Comparison of ENCODE assay signal across 9 mouse cellular contexts in genomic region chr3:40685855-40686515, GRCm38 (mm10). TPM values are rescaled to one million over a fixed set of nuclear protein-coding genes. Genes with fewer than 3 reads are reported as not detected.
DNase-seq lines count a peak whose midpoint lies in the region; ATAC-seq and TF ChIP-seq lines count a peak whose summit lies in the region.
"Had no signal": no experiment of that assay in that cellular context is flagged by ENCODE, and none has a peak within 500 bp of the region (broad histone marks: within the 10 kb centered on the region; RNA-seq: fewer than 3 reads in every experiment).

No protein-coding gene starts in this region.

- DNase-seq in Patski (ENCODE audit: low read depth, low spot score) = peak; percentile 63
- peak; percentile 74 for DNase-seq in midbrain, embryonic 10.5 days (ENCODE audit: low spot score)
- DNase-seq in urinary bladder, postnatal 14 days (ENCODE audit: low spot score) = no peak
- DNase-seq in layer of hippocampus, postnatal 14 days (ENCODE audit: low spot score in 2 of 2) = no peak
- no peak for DNase-seq in layer of hippocampus, adult 11-12 months (ENCODE audit: low spot score)

- no peak overlapping the region for H3K9ac ChIP-seq in intestine, embryonic 16.5 days (ENCODE audit: low read depth, low read length)
- no peak overlapping the region for H3K9ac ChIP-seq in intestine, postnatal 0 days (ENCODE audit: low read depth, low read length)
- H3K9ac ChIP-seq in forebrain, embryonic 15.5 days (replicated peaks) = no peak overlapping the region

- POLR2A ChIA-PET in Patski (lab: Charles Lee) = interaction anchor here (1.7 kb wide), 1 partner anchor 9 kb away, joined by 4 read pairs; no protein-coding TSS in a partner anchor

- H3K9me3 ChIP-seq in intestine, embryonic 16.5 days (ENCODE audit: control insufficient read depth, low read length) = no peaks in the 10 kb centered on the region
- no peaks in the 10 kb centered on the region for H3K9me3 ChIP-seq in intestine, postnatal 0 days (ENCODE audit: control insufficient read depth)
- H3K9me3 ChIP-seq in forebrain, embryonic 15.5 days = no peaks in the 10 kb centered on the region
- no peaks in the 10 kb centered on the region for H3K9me3 ChIP-seq in midbrain, embryonic 10.5 days (replicated peaks)

- in situ Hi-C loops in Patski (cut with MboI; ENCODE audit: low pct_unique_long_range_greater_than_20kb) = no loop called here

- H3K4me1 ChIP-seq in intestine, embryonic 16.5 days (ENCODE audit: control insufficient read depth, insufficient read depth, low read length) = peaks cover 6% of the 10 kb centered on the region; the same call in 1 of the 2 replicates
- no peaks in the 10 kb centered on the region; the same call in 1 of the 2 replicates for H3K4me1 ChIP-seq in intestine, postnatal 0 days (replicated peaks; ENCODE audit: control insufficient read depth, insufficient read depth, low read length)
- H3K4me1 ChIP-seq in forebrain, embryonic 15.5 days = peaks cover 29% of the 10 kb centered on the region
- H3K4me1 ChIP-seq in midbrain, embryonic 10.5 days = peaks cover 54% of the 10 kb centered on the region

- H3K36me3 ChIP-seq in intestine, embryonic 16.5 days (ENCODE audit: control insufficient read depth, insufficient read depth, low read length) = no peaks in the 10 kb centered on the region
- H3K36me3 ChIP-seq in intestine, postnatal 0 days (ENCODE audit: control insufficient read depth, insufficient read depth) = no peaks in the 10 kb centered on the region
- H3K36me3 ChIP-seq in forebrain, embryonic 15.5 days = no peaks in the 10 kb centered on the region
- H3K36me3 ChIP-seq in midbrain, embryonic 10.5 days = peaks cover 16% of the 10 kb centered on the region

- H3K4me2 ChIP-seq in intestine, embryonic 16.5 days (ENCODE audit: low read depth, low read length) = no peak overlapping the region
- H3K4me2 ChIP-seq in intestine, postnatal 0 days (replicated peaks; ENCODE audit: low read depth) = no peak overlapping the region
- no peak overlapping the region for H3K4me2 ChIP-seq in forebrain, embryonic 15.5 days (replicated peaks)

- no peaks in the 10 kb centered on the region for H3K27me3 ChIP-seq in intestine, embryonic 16.5 days (replicated peaks; ENCODE audit: control insufficient read depth, insufficient read depth, low read length)
- no peaks in the 10 kb centered on the region for H3K27me3 ChIP-seq in intestine, postnatal 0 days (replicated peaks; ENCODE audit: control insufficient read depth, insufficient read depth, low read length)
- H3K27me3 ChIP-seq in Patski = no peaks in the 10 kb centered on the region
- no peaks in the 10 kb centered on the region for H3K27me3 ChIP-seq in forebrain, embryonic 15.5 days
- no peaks in the 10 kb centered on the region for H3K27me3 ChIP-seq in midbrain, embryonic 10.5 days (ENCODE audit: low read depth, poor library complexity, severe bottlenecking)

- no peak overlapping the region for H3K4me3 ChIP-seq in intestine, embryonic 16.5 days (ENCODE audit: low read length)
- H3K4me3 ChIP-seq in intestine, postnatal 0 days (ENCODE audit: low read depth, low read length) = no peak overlapping the region
- no peak overlapping the region for H3K4me3 ChIP-seq in forebrain, embryonic 15.5 days
- H3K4me3 ChIP-seq in midbrain, embryonic 10.5 days = 0 out of 2 replicates have a peak overlapping the region, but pooled peaks have one; percentile 11
- H3K4me3 ChIP-seq: erythroblast, embryonic 14.5 days had no signal

- WGBS in intestine, embryonic 16.5 days = 15% methylated on average over 3 of the region's 3 CpGs
- WGBS in intestine, postnatal 0 days = 12% methylated on average over 3 of the region's 3 CpGs
- WGBS in forebrain, embryonic 15.5 days = 7% methylated on average over 3 of the region's 3 CpGs
- 4% methylated on average over 3 of the region's 3 CpGs for WGBS in midbrain, embryonic 10.5 days

- no peak for TF ChIP-seq CTCF in intestine, postnatal 0 days (IDR thresholded peaks at IDR 0.05; ENCODE audit: low read depth)
- TF ChIP-seq CTCF in Patski (IDR thresholded peaks at IDR 0.05) = no peak

- ATAC-seq in intestine, embryonic 16.5 days = peak; percentile 63; the same call in 1 of the 2 replicates
- no peak for ATAC-seq in intestine, postnatal 0 days
- ATAC-seq in Patski = no peak
- peak; percentile 57 for ATAC-seq in forebrain, embryonic 15.5 days (replicated peaks)

- no peak overlapping the region for H3K27ac ChIP-seq in intestine, embryonic 16.5 days (ENCODE audit: low read length)
- H3K27ac ChIP-seq in intestine, postnatal 0 days (ENCODE audit: low read depth, low read length) = no peak overlapping the region
- 0 out of 2 replicates have a peak overlapping the region, but pooled peaks have one; percentile 9 for H3K27ac ChIP-seq in forebrain, embryonic 15.5 days (replicated peaks)
- H3K27ac ChIP-seq in midbrain, embryonic 10.5 days (replicated peaks) = peak overlapping the region; percentile 79

- CTCF ChIA-PET in Patski (lab: Charles Lee) = interaction anchor here (1.0 to 3.2 kb wide), 6 partner anchors 9 to 162 kb away, joined by 3 to 13 read pairs (median 4); no protein-coding TSS in a partner anchor

RNA-seq across cellular contexts. Expression of gene Slc25a31, which starts 22.7 kb away (rescaled TPM):
- polyA plus RNA-seq in intestine, embryonic 16.5 days (2015; fragmentation: Nextera tagmentation; extraction: Ambion mirVana) = 0.10 and 0.16 TPM in 2 replicates
- polyA plus RNA-seq in intestine, postnatal 0 days (2015; fragmentation: Nextera tagmentation; extraction: Ambion mirVana) = not detected in 2 replicates
- polyA plus RNA-seq in Patski (2021) = not detected
- polyA plus RNA-seq in forebrain, embryonic 15.5 days (2015; fragmentation: Nextera tagmentation; extraction: Ambion mirVana) = 0.18 and 0.19 TPM in 2 replicates
- polyA plus RNA-seq in midbrain, embryonic 10.5 days (2016; fragmentation: Nextera tagmentation; extraction: Ambion mirVana) = 0.10 and 0.21 TPM in 2 replicates
- total RNA-seq in layer of hippocampus, postnatal 14 days (2021) = under 1 TPM; 0.17 to 0.35 TPM
- polyA plus RNA-seq: erythroblast, embryonic 14.5 days had no signal

RNA-seq across cellular contexts. Expression of gene Hspa4l, which starts 58.3 kb away (rescaled TPM):
- 12.6 and 12.8 TPM in 2 replicates for polyA plus RNA-seq in intestine, embryonic 16.5 days (2015; fragmentation: Nextera tagmentation; extraction: Ambion mirVana)
- polyA plus RNA-seq in intestine, postnatal 0 days (2015; fragmentation: Nextera tagmentation; extraction: Ambion mirVana) = 8.4 and 9.2 TPM in 2 replicates
- polyA plus RNA-seq in Patski (2021) = 97.1 TPM
- 38.2 and 48.1 TPM in 2 replicates for polyA plus RNA-seq in forebrain, embryonic 15.5 days (2015; fragmentation: Nextera tagmentation; extraction: Ambion mirVana)
- 55.1 and 56.1 TPM in 2 replicates for polyA plus RNA-seq in midbrain, embryonic 10.5 days (2016; fragmentation: Nextera tagmentation; extraction: Ambion mirVana)
- 100 to 1,000 TPM; 120 to 124 TPM for total RNA-seq in layer of hippocampus, postnatal 14 days (2021)

Comparison
In these comparisons a context has a peak if more than half of its experiments do, and no peak if none do; other contexts are left out.
1. ATAC-seq: peak in intestine, embryonic 16.5 days (single experiment) and forebrain, embryonic 15.5 days (single experiment); none in intestine, postnatal 0 days (single experiment) and Patski (single experiment).
2. H3K27ac ChIP-seq: peak in forebrain, embryonic 15.5 days (single experiment) and midbrain, embryonic 10.5 days (single experiment); none in intestine, embryonic 16.5 days (single experiment) and intestine, postnatal 0 days (single experiment).
3. DNase-seq: peak in Patski (single experiment) and midbrain, embryonic 10.5 days (single experiment); none in urinary bladder, postnatal 14 days (single experiment), layer of hippocampus, postnatal 14 days (0 of 2) and layer of hippocampus, adult 11-12 months (single experiment).